Mouse (Mus musculus) heart, embryonic 13.5 days (tissue): ENCODE measurements at regions not wholly inside any gene's neighbourhood (a gene's known extent, or its start where the extent isn't known, plus 50 kb on each side); places are given as distances from the start of the nearest gene placed in this dataset.
A peak's percentile ranks its signal among the peaks of the same experiment; 100 is the strongest.
"Not testable (repeated sequence)": the region's sequence is repeated elsewhere in the genome, so short reads cannot be mapped to it uniquely, and the experiment has no call there.

Experiments used
- ATAC-seq: fragments of 200-750 bp; cut with Nextera tagmentation; 2 replicates; pipeline ENCODE4 v1.8.0; 2017; ENCODE audit warnings: moderate TSS enrichment; ENCODE audit not compliant: insufficient number of reproducible peaks, low FRiP score, low TSS enrichment; ENCODE audit errors: extremely low read depth
- H3K27ac ChIP-seq: fragments of 300-500 bp; sonication (generic); replicated peaks from 2 replicates; pipeline ENCODE4 v1.5.1; 2015; ENCODE audit warnings: moderate library complexity, mild to moderate bottlenecking, inconsistent platforms
- H3K27me3 ChIP-seq: fragments of 300-500 bp; sonication (generic); replicated peaks from 2 replicates; pipeline ENCODE4 v1.6.1; 2015; ENCODE audit warnings: mild to moderate bottlenecking, inconsistent platforms
- H3K36me3 ChIP-seq: fragments of 300-500 bp; sonication (generic); 2 replicates; pipeline ENCODE4 v1.6.1; 2015; ENCODE audit warnings: mild to moderate bottlenecking, inconsistent platforms
- H3K4me1 ChIP-seq: fragments of 300-500 bp; sonication (generic); 2 replicates; pipeline ENCODE4 v1.6.1; 2015; ENCODE audit warnings: inconsistent platforms
- H3K4me2 ChIP-seq: fragments of 300-500 bp; sonication (generic); 2 replicates; pipeline ENCODE4 v1.6.1; 2015; ENCODE audit warnings: inconsistent platforms, mild to moderate bottlenecking, moderate library complexity
- H3K4me3 ChIP-seq: fragments of 300-500 bp; sonication (generic); 2 replicates; pipeline ENCODE4 v1.5.1; 2015; ENCODE audit warnings: moderate library complexity, mild to moderate bottlenecking, inconsistent platforms
- H3K9ac ChIP-seq: fragments of 300-500 bp; sonication (generic); 2 replicates; pipeline ENCODE4 v1.6.1; 2015; ENCODE audit warnings: inconsistent platforms, mild to moderate bottlenecking, moderate library complexity
- H3K9me3 ChIP-seq: fragments of 300-500 bp; sonication (generic); 2 replicates; pipeline ENCODE4 v1.6.1; 2016; ENCODE audit warnings: inconsistent platforms
- WGBS: fragments of 180-500 bp; shearing (Covaris S2); methylation state at CpG from one replicate; pipeline ENCODE4 v1.1.7; 2015; ENCODE audit warnings: mixed read lengths; 5-methylcytosine and 5-hydroxymethylcytosine counted together

DNA sequence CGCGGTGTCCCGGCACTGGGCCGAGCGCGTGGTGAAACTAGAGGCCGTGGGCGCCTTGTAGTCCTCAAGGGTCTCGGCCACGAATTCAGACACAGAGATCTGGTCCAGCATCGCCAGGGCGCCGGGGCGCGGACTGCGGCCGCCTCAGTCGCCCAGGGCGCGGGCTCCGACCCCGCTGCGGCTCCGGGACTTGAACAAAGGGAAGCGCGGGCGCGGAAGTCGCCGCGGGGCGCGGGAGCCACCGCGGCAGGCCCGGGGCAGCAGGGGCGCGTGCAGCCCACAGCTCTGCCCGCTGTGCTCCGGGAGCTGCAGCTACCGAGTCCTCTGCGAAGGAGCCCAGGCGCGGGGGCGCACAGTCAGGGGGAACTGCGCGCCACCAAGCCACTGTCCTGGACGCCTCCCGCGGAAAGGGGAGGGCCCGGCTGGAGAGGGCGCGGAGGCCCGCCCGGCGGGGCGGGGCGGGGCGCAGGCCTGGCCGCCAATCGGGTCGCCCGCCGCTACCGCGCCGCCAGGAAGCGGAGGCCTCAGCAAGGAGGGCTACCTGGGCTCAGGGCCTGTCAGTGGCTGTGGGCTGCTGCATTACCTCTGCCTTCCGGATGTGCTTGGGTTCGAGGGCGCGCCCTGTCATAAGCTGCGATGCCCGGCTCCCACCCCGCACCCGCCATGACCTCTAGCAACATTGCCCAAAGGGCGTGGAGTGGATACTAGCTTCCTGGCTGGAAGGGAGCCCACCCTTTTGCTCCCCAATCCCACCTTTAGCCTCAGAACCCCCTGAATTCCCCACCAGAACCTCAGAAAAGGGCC lies 155.2 kb upstream of the 9030624G23Rik start:
- Histone ChIP-seq H3K9ac (peak overlapping the region; percentile 84), H3K4me2 (peak overlapping the region; percentile 69), H3K4me3 (peak overlapping the region; percentile 70)
- ATAC-seq, H3K36me3 ChIP-seq, H3K4me1 ChIP-seq, H3K9me3 ChIP-seq, H3K27me3 ChIP-seq, H3K27ac ChIP-seq: not testable (repeated sequence)
- WGBS, result under 1% methylated on average over 70 of the region's 77 CpGs
